Mouse (Mus musculus) layer of hippocampus, adult 2 months (tissue): Measurements from ENCODE around the gene Exosc6. TPM values are rescaled to one million over a fixed set of nuclear protein-coding genes. Genes with fewer than 3 reads are reported as not detected.

ENCODE experiments used
- DNase-seq, 2 experiments: peaks; one replicate each; pipeline ENCODE4 v3.0.0; 2022; ENCODE audit warnings: low spot score in 2 of 2
- H3K27ac ChIP-seq: fragments of 200-600 bp; 2 replicates; pipeline ENCODE4 v1.8.1; 2022
- H3K4me3 ChIP-seq: fragments of 200-600 bp; 2 replicates; pipeline ENCODE4 v1.8.1; 2022; ENCODE audit warnings: mild to moderate bottlenecking
- CTCF ChIP-seq: fragments of 200-600 bp; conservative IDR thresholded peaks from 2 replicates; pipeline ENCODE4 v1.8.1; 2022; ENCODE audit warnings: antibody characterized with exemption, mild to moderate bottlenecking, moderate library complexity
- total RNA-seq, 2 experiments: library from RNA; stranded (reverse); gene quantifications; 2 replicates each; pipeline ENCODE4 v1.2.3; 2021

The Exosc6 gene
- total RNA-seq, 2 experiments from 2014 or later, result not detected

- Histone ChIP-seq H3K27ac (no peak overlapping the region), H3K4me3 (no peak overlapping the region)
- peak; percentile 61 for TF ChIP-seq CTCF
- DNase-seq, result no peak
Observed at GRCm38 (mm10) chr8:111044003-111044734, 12.0 kb upstream of the Exosc6 start.

- peak; percentile 51 for TF ChIP-seq CTCF
- no peak overlapping the region for H3K27ac ChIP-seq
- DNase-seq, result no peak
- H3K4me3 ChIP-seq, result no peak overlapping the region
Observed at GRCm38 (mm10) chr8:111048694-111049093, 7.4 kb upstream of the Exosc6 start.

- DNase-seq, result no peak
- no peak for TF ChIP-seq CTCF
- H3K27ac ChIP-seq, result no peak overlapping the region
- H3K4me3 ChIP-seq, result no peak overlapping the region
Observed at GRCm38 (mm10) chr8:111049106-111049505, 7.0 kb upstream of the Exosc6 start.

- Histone ChIP-seq H3K27ac (no peak overlapping the region), H3K4me3 (no peak overlapping the region)
- peak; percentile 13 for TF ChIP-seq CTCF
- DNase-seq, result no peak
Observed at GRCm38 (mm10) chr8:111053827-111054518, 2.2 kb upstream of the Exosc6 start.

GRCm38 (mm10) chr8:111055031-111055634, 1.0 kb upstream of the Exosc6 start:
- DNase-seq, result no peak
- Histone ChIP-seq H3K4me3 (no peak overlapping the region), H3K27ac (no peak overlapping the region)
- no peak for TF ChIP-seq CTCF

GRCm38 (mm10) chr8:111055661-111056060, 478 bp upstream of the Exosc6 start:
- no peak overlapping the region for H3K27ac ChIP-seq
- DNase-seq, result no peak
- no peak overlapping the region for H3K4me3 ChIP-seq
- no peak for TF ChIP-seq CTCF

- Histone ChIP-seq H3K27ac (peak overlapping the region; percentile 88), H3K4me3 (peak overlapping the region; percentile 83)
- no peak for TF ChIP-seq CTCF
- peak in 1 of 2 experiments; percentile 24 for DNase-seq
Observed at GRCm38 (mm10) chr8:111056691-111057293, 653 bp downstream of the Exosc6 start.

GRCm38 (mm10) chr8:111058946-111059572, 2.9 kb downstream of the Exosc6 start:
- Histone ChIP-seq H3K27ac (no peak overlapping the region), H3K4me3 (no peak overlapping the region)
- no peak for DNase-seq
- no peak for TF ChIP-seq CTCF

GRCm38 (mm10) chr8:111061688-111062071, 5.5 kb downstream of the Exosc6 start:
- peak overlapping the region; percentile 74; the same call in 1 of the 2 replicates for H3K27ac ChIP-seq
- no peak for TF ChIP-seq CTCF
- DNase-seq, result no peak
- H3K4me3 ChIP-seq, result peak overlapping the region; percentile 76

GRCm38 (mm10) chr8:111062072-111062757, 6.1 kb downstream of the Exosc6 start:
- DNase-seq, result peak; percentile 90 to 92
- Histone ChIP-seq H3K27ac (peak overlapping the region; percentile 74; the same call in 1 of the 2 replicates), H3K4me3 (peak overlapping the region; percentile 76)
- no peak for TF ChIP-seq CTCF

- DNase-seq, result no peak
- no peak for TF ChIP-seq CTCF
- Histone ChIP-seq H3K4me3 (peak overlapping the region; percentile 76), H3K27ac (no peak overlapping the region)
Observed at GRCm38 (mm10) chr8:111062893-111063292, 6.8 kb downstream of the Exosc6 start.

GRCm38 (mm10) chr8:111066308-111066707, 10.2 kb downstream of the Exosc6 start:
- no peak for DNase-seq
- Histone ChIP-seq H3K27ac (no peak overlapping the region), H3K4me3 (no peak overlapping the region)
- no peak for TF ChIP-seq CTCF
